Mouse (Mus musculus): Measurements from ENCODE around the gene Ube2d3. TPM values are rescaled to one million over a fixed set of nuclear protein-coding genes. Genes with fewer than 3 reads are reported as not detected.
A peak's percentile ranks its signal among the peaks of the same experiment; 100 is the strongest.

The Ube2d3 gene
- total RNA-seq (2021) = 100 to 1,000 TPM; 267 to 296 TPM
- long read RNA-seq, experiment 1, transcript Ube2d3-202 (8 exons, 2,504 nt) = minor isoform, 20 of 335 reads
- long read RNA-seq, experiment 1, transcript Ube2d3-212 (8 exons, 3,833 nt) = major isoform, 47 of 335 reads
- long read RNA-seq, experiment 1, transcript Ube2d3-208 (8 exons, 2,493 nt) = minor isoform, 9 of 335 reads
- long read RNA-seq, experiment 1, partial matches to known transcripts = 16 of 335 reads
- long read RNA-seq, experiment 1, other reads (novel, unspliced or antisense) = 236 of 335 reads
- long read RNA-seq, experiment 2, transcript Ube2d3-212 (8 exons, 3,833 nt) = major isoform, 89 of 426 reads
- long read RNA-seq, experiment 2, transcript Ube2d3-202 (8 exons, 2,504 nt) = minor isoform, 12 of 426 reads
- long read RNA-seq, experiment 2, transcript Ube2d3-208 (8 exons, 2,493 nt) = minor isoform, 6 of 426 reads
- long read RNA-seq, experiment 2, partial matches to known transcripts = 27 of 426 reads
- long read RNA-seq, experiment 2, other reads (novel, unspliced or antisense) = 283 of 426 reads

DNA sequence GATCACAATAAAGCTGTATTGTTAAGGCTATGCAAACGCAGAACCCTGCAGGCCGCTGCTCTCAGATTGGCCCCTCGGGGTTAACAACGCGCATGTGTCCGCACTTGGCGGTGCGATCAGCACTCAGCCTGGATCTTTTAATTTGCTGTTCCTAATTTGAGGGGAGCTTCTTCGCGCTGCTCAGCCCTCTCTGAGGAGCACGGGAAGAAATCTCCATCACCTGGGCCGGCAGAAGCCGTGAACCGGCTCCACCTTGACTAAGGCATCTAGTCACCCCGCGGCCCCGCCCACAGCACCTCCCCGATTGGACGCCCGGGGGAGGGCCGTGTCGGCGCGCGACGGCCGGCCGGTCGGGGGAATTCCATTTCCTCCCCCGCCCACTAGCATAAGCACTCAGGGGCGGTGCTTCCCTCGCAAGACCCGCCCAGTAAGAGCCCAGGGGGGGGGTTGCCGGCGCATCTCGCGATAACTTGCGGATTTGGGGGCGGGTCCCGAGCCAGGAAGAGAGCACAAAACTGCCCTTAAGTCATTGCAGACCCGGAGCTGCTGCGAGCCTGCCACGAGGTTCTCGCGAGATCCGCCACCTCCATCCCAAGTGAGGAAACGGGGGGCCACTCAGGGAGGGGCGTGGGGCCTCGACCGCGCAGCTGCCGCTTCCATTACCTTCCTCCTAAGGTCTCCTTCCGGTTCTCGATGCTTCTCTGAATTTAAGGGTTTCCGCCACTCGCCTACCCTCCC is at the start of gene Ube2d3:
TSS of gene Ube2d3 (plus strand) at position 392 of the 738 bp plus-strand sequence.
- intact Hi-C loops (cut with DNase I) = no loop called here
- peak; percentile 98 to 99 for DNase-seq

DNA sequence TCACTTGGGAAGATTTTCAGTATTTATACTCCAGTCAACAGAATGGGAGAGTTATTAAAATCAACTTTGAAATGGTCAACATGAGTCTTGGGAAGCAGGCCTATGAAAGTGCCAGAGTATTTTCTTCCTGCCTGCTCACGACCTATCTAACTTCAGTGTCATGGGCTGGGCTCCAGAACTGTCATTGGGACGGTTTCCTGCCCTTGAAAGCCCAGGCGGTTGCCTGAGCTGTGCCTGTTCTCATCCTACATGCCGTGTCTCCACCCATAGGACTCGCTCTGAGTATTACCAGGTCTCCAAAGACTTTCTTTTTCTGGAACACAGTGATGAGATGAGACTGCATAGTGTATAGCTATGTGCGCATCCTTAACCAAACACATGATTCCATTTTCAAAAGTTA is 44.8 kb upstream of the Ube2d3 start:
- DNase-seq = no peak

DNA sequence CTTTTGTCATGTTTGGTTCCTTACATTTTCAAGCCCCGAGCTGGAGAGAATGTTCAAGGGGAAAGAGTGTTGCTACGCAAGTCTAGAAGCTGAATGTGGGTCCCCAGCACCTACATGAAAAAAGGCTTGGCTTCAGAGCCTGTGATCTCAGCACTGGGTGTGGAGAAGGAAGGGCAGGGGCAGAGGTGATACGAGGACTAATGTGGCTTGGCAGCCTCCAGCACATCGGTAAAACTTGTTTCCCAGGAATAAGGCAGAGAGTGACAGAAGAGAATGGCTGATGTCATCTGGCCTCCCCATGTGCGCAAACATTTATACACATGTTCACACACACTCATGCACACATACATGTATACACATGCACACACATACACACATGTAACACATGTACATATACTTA is 42.9 kb upstream of the Ube2d3 start:
- intact Hi-C loops (cut with DNase I) = loop anchor here (5.0 kb wide), 1 partner anchor 332 kb away; no protein-coding TSS in a partner anchor
- DNase-seq = no peak

More for the DNA sequence above, 44.8 kb upstream of the Ube2d3 start:
- intact Hi-C loops (cut with DNase I) = no loop called here

DNA sequence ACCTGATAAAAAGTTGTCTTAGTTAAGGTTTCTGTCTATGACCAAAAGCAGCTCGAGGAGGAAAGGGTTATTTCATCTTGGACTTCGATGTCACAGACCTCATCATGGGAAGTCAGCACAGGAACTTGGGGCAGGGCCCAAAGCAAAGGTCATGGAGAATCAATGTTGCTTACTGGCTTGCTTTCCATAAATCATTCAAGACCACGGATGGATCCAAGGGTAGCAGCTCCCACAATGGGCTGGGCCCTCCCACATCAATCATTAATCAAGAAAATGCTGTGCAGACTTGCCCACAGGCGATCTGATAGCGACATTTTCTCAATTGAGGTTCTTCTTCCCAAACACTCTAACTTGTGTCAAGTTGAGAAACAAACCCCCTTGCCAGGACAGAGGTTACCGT is 41.9 kb upstream of the Ube2d3 start:
- intact Hi-C loops (cut with DNase I) = loop anchor here (5.0 kb wide), 1 partner anchor 331 kb away; no protein-coding TSS in a partner anchor
- DNase-seq = no peak

DNA sequence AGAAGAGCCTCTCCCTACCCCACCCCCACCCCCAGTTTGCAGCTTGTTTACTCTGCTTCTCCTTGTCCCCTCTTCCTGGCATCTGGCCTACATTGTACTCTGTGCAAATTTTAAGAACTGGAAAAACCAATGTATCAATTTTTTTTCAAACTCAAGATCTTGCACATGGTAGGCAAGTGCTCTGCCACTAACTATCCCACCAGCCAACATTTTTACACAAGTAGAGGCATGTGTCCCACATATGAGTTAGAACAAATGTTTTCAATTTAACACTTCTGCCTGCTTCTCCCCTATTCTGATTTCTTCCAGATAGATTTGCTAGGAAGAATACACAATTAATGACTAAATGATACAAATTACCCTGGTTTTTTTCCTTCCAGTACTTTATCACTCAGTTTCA is 40.8 kb upstream of the Ube2d3 start:
- intact Hi-C loops (cut with DNase I) = loop anchor here (5.0 kb wide), 1 partner anchor 330 kb away; no protein-coding TSS in a partner anchor
- no peak for DNase-seq

DNA sequence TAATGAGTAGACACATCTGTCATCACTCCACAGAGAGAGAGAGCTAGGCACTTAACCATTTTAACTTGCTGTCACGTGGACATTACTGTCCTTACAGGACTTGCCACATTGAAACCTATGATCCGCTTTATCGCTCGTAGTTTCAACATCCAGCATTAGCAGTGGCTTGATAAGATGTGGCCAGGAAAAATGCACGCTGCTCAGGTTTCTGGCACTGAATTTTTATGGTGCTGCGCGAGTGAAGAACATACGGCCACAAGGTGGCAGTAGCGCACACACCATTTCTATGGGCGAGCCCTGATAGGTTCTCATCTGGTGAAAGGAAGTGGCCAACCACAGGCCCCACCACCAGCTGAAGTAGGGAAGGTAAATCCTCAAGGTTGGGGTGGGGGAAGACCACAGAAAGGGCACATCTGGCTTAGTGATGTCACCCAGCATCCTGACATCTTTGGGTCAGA is 35.7 kb upstream of the Ube2d3 start:
- intact Hi-C loops (cut with DNase I) = loop anchor here (2.0 to 5.0 kb wide), 2 partner anchors 103 to 120 kb away; partner anchors contain the start of gene Bdh2

DNA sequence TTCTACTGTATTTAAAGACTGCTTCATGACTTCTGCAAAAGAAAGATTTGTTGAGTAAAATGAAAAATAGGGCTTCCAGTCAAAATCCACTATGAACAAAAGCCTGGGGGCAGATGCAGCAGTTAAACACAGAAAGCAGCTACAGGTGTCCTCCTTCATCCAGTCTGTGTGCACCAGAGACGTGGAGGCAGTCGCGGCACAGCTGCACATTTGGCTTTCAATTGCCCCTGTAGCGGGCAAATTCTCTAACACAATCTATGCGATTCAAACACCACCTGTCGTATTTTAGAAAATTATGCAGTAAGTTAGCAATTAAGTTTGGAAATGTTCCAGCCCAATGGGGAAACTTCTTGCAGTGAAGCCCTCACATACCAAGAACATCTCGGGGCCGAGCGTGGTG is 34.7 kb upstream of the Ube2d3 start:
- intact Hi-C loops (cut with DNase I) = loop anchor here (2.0 to 5.0 kb wide), 2 partner anchors 102 to 121 kb away; partner anchors contain the start of gene Bdh2
- no peak for DNase-seq

More for the DNA sequence above, 35.7 kb upstream of the Ube2d3 start:
- peak; percentile 80 to 82 for DNase-seq

DNA sequence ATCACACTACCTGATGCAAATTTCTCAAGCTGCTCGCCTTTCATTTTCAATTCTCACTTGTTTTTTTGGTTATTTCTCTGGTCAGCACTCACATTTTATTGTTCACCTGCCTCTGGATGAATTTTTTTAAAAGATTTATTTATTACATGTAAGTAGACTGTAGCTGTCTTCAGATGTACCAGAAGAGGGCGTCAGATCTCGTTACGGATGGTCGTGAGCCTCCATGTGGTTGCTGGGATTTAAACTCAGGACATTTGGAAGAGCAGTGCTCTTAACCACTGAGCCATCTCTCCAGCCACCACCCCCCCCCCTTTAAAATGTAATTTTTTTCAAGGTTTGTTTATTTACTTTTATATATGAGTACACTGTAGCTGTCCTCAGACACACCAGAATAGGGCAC is 34.1 kb upstream of the Ube2d3 start:
- no peak for DNase-seq
- intact Hi-C loops (cut with DNase I) = loop anchor here (2.0 to 5.0 kb wide), 2 partner anchors 101 to 122 kb away; partner anchors contain the start of gene Bdh2

DNA sequence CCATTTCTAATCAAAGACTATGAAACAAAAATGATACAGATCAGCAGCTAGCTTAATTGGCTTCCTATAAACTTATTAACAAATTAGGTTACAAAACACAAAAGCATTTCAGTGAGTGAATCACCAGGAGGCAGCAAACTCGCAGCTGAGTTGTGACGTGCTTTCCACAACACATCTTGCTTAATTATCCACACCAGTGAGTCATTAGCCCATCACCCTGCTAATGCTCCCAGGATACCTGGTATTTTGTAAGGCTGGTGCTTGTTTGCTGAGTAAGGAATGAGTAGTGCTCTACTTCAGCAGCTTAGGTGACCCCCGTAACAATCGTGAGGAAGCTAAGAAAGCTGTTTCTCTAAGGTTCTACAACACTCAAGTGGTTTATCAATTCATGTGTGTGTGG is 33.4 kb upstream of the Ube2d3 start:
- no peak for DNase-seq
- intact Hi-C loops (cut with DNase I) = loop anchor here (5.0 kb wide), 1 partner anchor 122 kb away; the partner anchor contains the start of gene Bdh2

DNA sequence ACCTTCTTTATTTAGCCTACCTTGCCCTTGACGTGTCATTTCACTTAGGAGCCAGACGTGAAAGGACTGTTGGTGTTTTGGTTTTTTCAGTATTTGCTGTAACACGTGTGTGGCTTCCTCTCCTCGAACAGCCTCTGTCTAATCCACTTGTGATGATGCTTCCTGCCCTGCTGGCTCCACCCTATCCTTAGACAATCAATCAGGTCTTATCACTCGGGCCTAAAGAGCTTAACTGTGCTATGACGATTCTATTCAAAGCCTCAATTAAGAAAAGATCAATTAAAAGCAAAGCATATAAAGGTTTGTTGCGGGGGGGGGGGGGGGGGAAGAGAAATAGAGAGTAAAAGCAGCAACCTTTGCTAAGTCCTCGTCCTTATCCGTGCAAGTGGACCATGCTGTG is 30.6 kb upstream of the Ube2d3 start:
- intact Hi-C loops (cut with DNase I) = no loop called here

DNA sequence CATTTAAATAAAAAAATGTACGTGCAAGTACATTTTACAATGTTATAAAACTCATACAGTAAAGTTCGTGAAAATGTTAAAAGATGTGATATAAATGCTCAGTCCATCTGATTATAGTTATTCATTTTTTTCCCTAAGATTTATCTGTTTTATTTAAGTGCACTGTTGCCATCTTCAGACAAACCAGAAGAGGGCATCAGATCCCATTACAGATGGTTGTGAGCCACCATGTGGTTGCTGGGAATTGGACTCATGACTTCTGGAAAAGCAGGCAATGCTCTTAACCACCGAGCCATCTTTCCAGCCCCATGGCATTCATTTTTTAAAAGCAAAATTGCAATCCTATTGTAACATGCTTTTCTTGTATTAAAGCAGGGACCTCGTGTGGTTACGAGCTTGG is 28.7 kb upstream of the Ube2d3 start:
- no peak for DNase-seq
- intact Hi-C loops (cut with DNase I) = no loop called here

More for the DNA sequence above, 30.6 kb upstream of the Ube2d3 start:
- DNase-seq = no peak

DNA sequence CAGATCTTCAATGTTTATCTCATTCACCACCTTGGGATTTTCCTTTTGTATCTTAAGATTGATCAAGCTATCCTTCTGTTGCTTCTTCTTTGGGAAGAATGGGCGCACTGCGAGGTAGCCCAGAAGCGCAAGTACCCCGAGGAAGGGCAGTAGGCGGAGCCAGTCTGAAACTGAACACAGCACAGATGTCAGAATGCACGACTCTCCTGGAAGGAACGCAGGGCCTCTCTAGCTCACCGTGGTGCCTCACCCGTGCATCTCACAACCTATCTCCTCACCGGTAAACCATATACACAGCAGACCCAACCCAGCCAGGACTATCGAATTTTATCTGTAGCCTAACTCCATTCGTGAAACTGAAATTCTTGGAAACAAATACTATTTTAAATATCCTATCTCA is 26.9 kb upstream of the Ube2d3 start:
- no peak for DNase-seq
- intact Hi-C loops (cut with DNase I) = no loop called here

DNA sequence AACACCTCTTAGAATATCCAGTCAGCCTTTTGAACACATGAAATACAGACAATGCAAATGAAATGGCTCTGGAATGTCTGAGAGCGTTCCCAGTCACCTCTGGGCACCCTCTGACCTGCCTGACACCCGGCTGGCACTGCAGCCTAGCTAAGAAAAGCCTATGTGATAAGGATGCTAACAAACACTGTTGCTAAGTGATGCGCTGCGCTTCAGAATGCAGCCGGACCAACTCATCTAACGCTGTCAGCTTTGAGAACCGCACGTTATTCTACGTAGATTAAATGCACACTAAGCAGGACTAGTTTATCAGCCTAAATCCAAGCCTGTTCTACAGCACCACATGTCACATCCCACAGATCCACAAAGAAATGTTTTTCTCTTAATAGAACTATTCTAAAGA is 26.1 kb upstream of the Ube2d3 start:
- DNase-seq = no peak
- intact Hi-C loops (cut with DNase I) = no loop called here

DNA sequence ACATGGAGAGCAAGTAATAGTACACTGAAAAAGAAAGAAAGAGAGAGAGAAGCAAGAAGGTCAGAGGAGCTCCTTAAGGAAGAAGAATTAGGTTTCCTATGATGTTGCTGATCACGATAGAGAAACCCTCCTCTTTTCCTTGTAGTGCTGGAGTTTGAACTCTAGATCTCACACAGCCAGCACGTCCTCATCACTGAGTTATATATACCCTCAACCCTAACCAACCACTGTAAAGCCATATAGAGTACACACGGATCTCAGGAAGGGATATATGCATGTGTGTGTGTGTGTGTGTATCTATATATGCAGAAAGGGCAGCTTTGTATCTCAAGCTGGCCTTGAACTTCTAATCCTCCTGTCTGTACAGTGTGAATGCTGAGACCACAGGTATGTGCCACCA is 20.7 kb upstream of the Ube2d3 start:
- DNase-seq = no peak
- intact Hi-C loops (cut with DNase I) = no loop called here

DNA sequence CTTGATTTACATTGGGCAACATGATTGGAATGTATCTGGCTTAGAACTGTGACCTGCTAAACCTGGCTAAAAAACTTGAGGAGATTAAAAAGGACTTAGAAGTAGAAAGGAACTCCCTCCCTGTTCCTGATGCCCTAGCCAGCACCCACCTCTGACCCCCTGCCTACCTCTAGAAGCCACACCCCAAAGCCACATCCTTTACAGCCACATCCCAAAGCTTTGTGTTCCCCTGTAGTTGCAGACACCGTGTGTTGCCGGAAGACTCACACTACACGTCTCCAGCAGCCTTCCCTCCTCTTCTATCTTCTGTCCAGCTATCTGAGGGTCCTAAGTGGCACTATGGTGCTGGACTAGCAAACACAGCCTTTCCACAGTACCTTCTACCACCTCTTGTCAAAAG is 20.1 kb upstream of the Ube2d3 start:
- DNase-seq = no peak
- intact Hi-C loops (cut with DNase I) = no loop called here

DNA sequence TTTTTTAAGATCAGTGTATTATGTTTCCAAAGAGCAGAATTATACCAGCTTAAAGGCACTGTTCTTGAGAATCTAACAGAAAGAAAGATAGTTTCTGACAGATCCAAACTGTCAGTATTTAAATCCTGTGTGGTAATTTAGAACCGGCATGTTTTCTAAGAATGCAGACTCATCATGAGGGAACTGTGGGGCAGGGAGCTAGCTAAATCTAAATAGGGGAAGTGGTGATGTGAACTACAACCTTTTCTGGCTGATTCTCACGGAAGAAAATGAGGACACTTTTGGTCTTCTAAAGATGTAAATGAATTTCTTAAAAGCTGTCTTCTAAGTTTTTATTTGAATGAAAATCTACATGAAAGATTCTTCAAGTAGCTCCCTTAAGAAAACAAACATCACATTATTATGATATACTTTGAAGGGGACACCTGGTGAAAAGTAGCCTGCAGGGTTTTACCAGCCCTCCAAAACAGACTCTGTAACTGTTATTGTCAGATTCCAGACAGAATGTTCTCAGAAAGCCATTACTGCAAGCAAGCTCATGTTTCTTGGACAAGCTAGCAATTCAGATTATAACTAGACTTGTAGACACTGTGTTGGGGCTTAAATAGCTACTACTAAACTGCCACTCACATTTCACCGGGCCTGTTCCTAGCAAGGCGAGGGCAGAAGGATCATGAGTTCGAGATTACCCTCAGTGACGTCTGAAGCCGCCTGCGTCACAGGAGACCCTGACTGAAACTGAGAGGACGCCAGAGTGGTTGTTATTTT is 17.2 kb upstream of the Ube2d3 start:
- intact Hi-C loops (cut with DNase I) = no loop called here
- DNase-seq = no peak

DNA sequence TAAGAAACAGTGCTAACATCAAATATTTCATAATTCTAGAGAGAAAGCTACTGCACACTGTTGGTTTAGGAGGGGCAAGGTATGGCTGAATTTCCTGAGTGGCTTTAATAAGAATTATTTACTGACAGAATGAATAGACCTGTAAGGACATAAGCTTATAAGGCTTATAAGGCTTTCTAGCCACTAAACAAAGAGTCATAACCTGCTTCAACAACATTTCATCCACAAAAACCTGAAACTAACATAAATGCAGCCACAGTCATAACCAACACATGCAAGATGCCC is 16.7 kb upstream of the Ube2d3 start:
- DNase-seq = no peak
- intact Hi-C loops (cut with DNase I) = no loop called here

DNA sequence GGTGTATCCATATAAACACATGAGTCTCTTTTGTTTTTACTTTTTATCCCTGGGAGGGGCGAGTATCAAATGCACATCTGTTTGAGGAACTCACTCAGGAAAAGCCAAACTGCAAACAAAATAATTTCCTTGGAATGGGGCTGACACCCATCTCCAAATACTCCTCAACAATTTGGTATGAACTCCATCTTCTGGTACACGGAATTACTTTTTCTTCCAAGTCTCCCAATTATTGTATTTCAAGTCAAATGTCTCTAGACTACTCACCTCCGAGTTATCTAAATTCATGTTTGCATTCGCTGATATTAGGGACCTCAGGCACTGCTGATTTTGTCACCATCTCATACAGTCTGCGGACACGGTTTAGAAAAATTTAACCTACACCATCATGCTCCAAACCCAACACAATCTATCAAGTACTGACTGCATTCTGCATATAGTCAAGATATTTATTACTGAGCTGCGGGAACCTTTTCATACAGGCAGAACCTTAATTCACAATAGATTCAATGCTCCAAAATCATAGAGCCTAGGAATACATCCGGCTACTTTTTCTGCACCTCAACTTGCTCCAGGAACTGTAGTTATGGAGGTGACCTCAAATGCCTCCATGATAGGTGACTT is 15.6 kb upstream of the Ube2d3 start:
- no peak for DNase-seq
- intact Hi-C loops (cut with DNase I) = no loop called here

DNA sequence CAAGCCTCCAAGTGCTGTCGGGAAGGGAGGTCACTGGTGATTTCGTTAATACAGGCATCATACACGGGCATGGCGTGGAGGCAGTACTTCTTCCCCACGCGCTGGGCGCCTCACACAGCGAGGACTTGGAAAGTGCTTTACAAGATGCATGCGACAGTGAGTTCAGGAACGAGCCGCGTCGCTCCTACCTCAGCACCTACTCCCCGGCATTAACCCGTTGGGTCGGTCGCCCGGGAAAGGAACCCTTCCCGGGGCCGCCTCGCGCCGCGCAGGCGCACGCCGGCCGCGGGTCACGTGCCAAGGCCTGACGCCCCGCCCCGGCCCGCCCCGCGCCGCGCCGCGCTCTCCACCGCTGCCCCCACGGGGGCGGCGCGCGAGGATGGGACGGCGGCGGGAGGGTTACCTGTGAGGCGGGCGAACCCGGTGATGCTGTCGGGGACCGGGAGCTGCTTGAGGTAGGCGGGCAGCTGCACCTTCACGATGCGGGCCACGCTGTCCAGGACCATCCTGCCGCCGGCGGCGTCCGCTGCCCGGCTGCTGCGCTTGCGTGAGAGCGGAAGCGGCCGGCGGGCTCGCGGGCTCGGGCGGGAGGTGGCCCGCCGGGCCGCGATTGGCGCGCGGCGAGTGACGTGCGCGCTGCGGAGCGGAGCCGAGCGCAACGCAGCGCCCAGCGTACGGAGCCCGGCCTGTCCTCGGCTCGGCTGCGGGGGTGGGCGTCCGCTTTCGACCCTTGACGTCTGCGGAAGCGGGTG is 14.9 kb upstream of the Ube2d3 start:
- intact Hi-C loops (cut with DNase I) = no loop called here

More for the DNA sequence above, 14.9 kb upstream of the Ube2d3 start:
- peak; percentile 74 to 87 for DNase-seq

Measured in gastrocnemius, postnatal 36 days (tissue).